Mouse (Mus musculus): ENCODE data around the gene Stab1. TPM values are rescaled to one million over a fixed set of nuclear protein-coding genes. Genes with fewer than 3 reads are reported as not detected.

Gene Stab1
- polyA plus RNA-seq, 1 experiment from 2014 or later: 13.0 TPM

DNA sequence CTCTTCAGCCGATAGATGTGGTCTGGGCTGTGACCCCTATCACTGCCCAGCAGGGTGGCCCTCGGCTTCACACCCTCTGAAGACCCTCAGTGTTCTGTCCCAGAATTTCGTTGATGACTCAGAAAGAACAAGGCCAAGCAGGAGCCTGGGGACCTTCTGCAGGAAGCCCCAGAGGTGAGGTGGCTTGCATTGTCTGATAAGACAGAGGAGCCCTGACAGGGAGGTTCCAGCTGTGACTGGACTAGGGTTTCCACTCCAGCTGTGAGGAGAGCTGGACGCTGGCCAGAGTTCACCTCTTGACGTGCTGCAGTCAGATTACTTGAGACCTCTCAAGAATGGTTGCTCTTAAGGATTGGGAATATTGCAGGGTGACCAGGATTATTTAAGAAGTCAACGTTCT is 36.4 kb downstream of the Stab1 start:
- no peaks in the 10 kb centered on the region for H3K9me3 ChIP-seq (ENCODE audit: control insufficient read depth, low read length)
- no peaks in the 10 kb centered on the region; the same call in 1 of the 2 replicates for H3K36me3 ChIP-seq (ENCODE audit: control insufficient read depth, insufficient read depth)
- H3K27ac ChIP-seq (ENCODE audit: low read length): no peak overlapping the region
- peak overlapping the region; percentile 68 for H3K4me3 ChIP-seq (replicated peaks; ENCODE audit: low read length)
- 6% methylated on average over 6 of the region's 6 CpGs for WGBS
- peaks cover 53% of the 10 kb centered on the region for H3K4me1 ChIP-seq (replicated peaks; ENCODE audit: control insufficient read depth, insufficient read depth, low read length)
- H3K9ac ChIP-seq (replicated peaks; ENCODE audit: low read depth, low read length): peak overlapping the region; percentile 77
- no peaks in the 10 kb centered on the region for H3K27me3 ChIP-seq (replicated peaks; ENCODE audit: control insufficient read depth, insufficient read depth, low read length)
- ATAC-seq: no peak
- H3K4me2 ChIP-seq (ENCODE audit: low read length): peak overlapping the region; percentile 56

- under 1% methylated on average over 43 of the region's 43 CpGs for WGBS
- H3K9me3 ChIP-seq (ENCODE audit: control insufficient read depth, low read length): no peaks in the 10 kb centered on the region
- no peaks in the 10 kb centered on the region; the same call in 1 of the 2 replicates for H3K36me3 ChIP-seq (ENCODE audit: control insufficient read depth, insufficient read depth)
- peak overlapping the region; percentile 49 for H3K27ac ChIP-seq (ENCODE audit: low read length)
- H3K4me3 ChIP-seq (replicated peaks; ENCODE audit: low read length): peak overlapping the region; percentile 68
- H3K4me2 ChIP-seq (ENCODE audit: low read length): peak overlapping the region; percentile 56
- no peak; the same call in 1 of the 2 replicates for ATAC-seq
- H3K9ac ChIP-seq (replicated peaks; ENCODE audit: low read depth, low read length): peak overlapping the region; percentile 77
- H3K27me3 ChIP-seq (replicated peaks; ENCODE audit: control insufficient read depth, insufficient read depth, low read length): no peaks in the 10 kb centered on the region
- H3K4me1 ChIP-seq (replicated peaks; ENCODE audit: control insufficient read depth, insufficient read depth, low read length): peaks cover 58% of the 10 kb centered on the region
These were observed 37.1 kb downstream of the Stab1 start for GRCm38 (mm10) chr14:31131272-31131821.

GRCm38 (mm10) chr14:31130236-31131220 is 37.9 kb downstream of the Stab1 start, which contains the start of gene Nt5dc2:
Gene Nt5dc2 (plus strand): TSS chr14:31131053.
- 3% methylated on average over 52 of the region's 63 CpGs for WGBS
- H3K4me1 ChIP-seq (replicated peaks; ENCODE audit: control insufficient read depth, insufficient read depth, low read length): peaks cover 61% of the 10 kb centered on the region

GRCm38 (mm10) chr14:31129326-31130235 is 38.9 kb downstream of the Stab1 start:
- Histone ChIP-seq H3K9ac (replicated peaks; ENCODE audit: low read depth, low read length) (peak overlapping the region; percentile 45), H3K4me3 (replicated peaks; ENCODE audit: low read length) (peak overlapping the region; percentile 90), H3K4me1 (replicated peaks; ENCODE audit: control insufficient read depth, insufficient read depth, low read length) (peaks cover 63% of the 10 kb centered on the region), H3K36me3 (ENCODE audit: control insufficient read depth, insufficient read depth) (no peaks in the 10 kb centered on the region), H3K27ac (ENCODE audit: low read length) (peak overlapping the region; percentile 49), H3K27me3 (replicated peaks; ENCODE audit: control insufficient read depth, insufficient read depth, low read length) (no peaks in the 10 kb centered on the region), H3K9me3 (ENCODE audit: control insufficient read depth, low read length) (no peaks in the 10 kb centered on the region), H3K4me2 (ENCODE audit: low read length) (peak overlapping the region; percentile 55)
- no peak for ATAC-seq
- 63% methylated on average over 15 of the region's 15 CpGs for WGBS

More at GRCm38 (mm10) chr14:31130236-31131220, 37.9 kb downstream of the Stab1 start, which contains the start of gene Nt5dc2:
- Histone ChIP-seq H3K4me2 (ENCODE audit: low read length) (peak within 1 kb of the TSS; percentile 56), H3K9ac (replicated peaks; ENCODE audit: low read depth, low read length) (peak within 1 kb of the TSS; percentile 77), H3K4me3 (replicated peaks; ENCODE audit: low read length) (peak within 1 kb of the TSS; percentile 68), H3K27ac (ENCODE audit: low read length) (peak within 1 kb of the TSS; percentile 49), H3K36me3 (ENCODE audit: control insufficient read depth, insufficient read depth) (no peaks in the 10 kb centered on the region), H3K9me3 (ENCODE audit: control insufficient read depth, low read length) (no peaks in the 10 kb centered on the region), H3K27me3 (replicated peaks; ENCODE audit: control insufficient read depth, insufficient read depth, low read length) (no peaks in the 10 kb centered on the region)
- peak; percentile 61 for ATAC-seq

- no peaks in the 10 kb centered on the region for H3K27me3 ChIP-seq (replicated peaks; ENCODE audit: control insufficient read depth, insufficient read depth, low read length)
- H3K4me3 ChIP-seq (replicated peaks; ENCODE audit: low read length): peak within 1 kb of the TSS; percentile 90
- peak within 1 kb of the TSS; percentile 81 for H3K27ac ChIP-seq (ENCODE audit: low read length)
- ATAC-seq: peak; percentile 97
- WGBS: 0% methylated on average over 33 of the region's 33 CpGs
- H3K9me3 ChIP-seq (ENCODE audit: control insufficient read depth, low read length): no peaks in the 10 kb centered on the region
- H3K9ac ChIP-seq (replicated peaks; ENCODE audit: low read depth, low read length): peak within 1 kb of the TSS; percentile 81
- peaks cover 55% of the 10 kb centered on the region for H3K4me1 ChIP-seq (replicated peaks; ENCODE audit: control insufficient read depth, insufficient read depth, low read length)
- H3K36me3 ChIP-seq (ENCODE audit: control insufficient read depth, insufficient read depth): no peaks in the 10 kb centered on the region
- peak within 1 kb of the TSS; percentile 98 for H3K4me2 ChIP-seq (ENCODE audit: low read length)
These were observed 39.6 kb downstream of the Stab1 start, which contains the start of gene Smim4 for GRCm38 (mm10) chr14:31128826-31129219. Gene Smim4 (minus strand): TSS chr14:31128956.

DNA sequence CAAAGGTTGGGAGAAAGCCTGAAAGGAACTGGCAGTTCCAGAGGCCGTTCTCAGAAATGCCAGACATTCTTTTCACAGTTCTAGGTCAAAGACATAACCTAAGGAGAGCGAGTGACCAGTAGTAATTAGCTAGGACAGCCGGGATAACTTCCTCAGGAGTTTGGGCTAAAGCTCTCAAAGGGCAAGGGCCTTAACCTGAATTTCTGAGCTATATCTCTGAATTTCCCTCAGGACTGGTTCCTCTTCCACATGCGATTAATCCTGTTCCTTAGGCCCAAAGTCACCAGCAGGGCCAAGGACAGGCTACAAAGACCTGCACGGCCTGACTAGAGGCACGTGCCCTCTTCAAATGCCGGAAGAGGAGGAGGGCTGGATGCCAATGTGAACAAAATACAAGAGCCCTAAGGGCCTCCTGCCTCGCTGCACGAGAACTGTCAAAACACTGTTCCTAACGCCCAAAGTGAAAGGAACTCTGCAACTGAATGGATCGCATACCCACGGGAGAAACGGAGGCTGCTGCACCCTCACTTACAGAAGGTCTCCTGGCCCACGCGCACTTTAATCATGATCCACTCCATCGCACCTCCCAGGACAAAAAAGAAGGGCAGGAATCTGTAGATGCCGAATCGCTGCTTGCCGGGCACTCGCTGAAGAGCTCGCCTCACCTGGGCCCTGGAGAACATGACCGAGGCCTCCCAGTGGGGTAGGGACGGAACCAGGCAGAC is 40.2 kb downstream of the Stab1 start:
- no peaks in the 10 kb centered on the region for H3K9me3 ChIP-seq (ENCODE audit: control insufficient read depth, low read length)
- ATAC-seq: peak; percentile 4; the same call in 1 of the 2 replicates
- peak overlapping the region; percentile 81 for H3K27ac ChIP-seq (ENCODE audit: low read length)
- H3K36me3 ChIP-seq (ENCODE audit: control insufficient read depth, insufficient read depth): no peaks in the 10 kb centered on the region
- H3K4me3 ChIP-seq (replicated peaks; ENCODE audit: low read length): peak overlapping the region; percentile 90
- H3K4me2 ChIP-seq (ENCODE audit: low read length): peak overlapping the region; percentile 98
- H3K4me1 ChIP-seq (replicated peaks; ENCODE audit: control insufficient read depth, insufficient read depth, low read length): peaks cover 50% of the 10 kb centered on the region
- peak overlapping the region; percentile 81 for H3K9ac ChIP-seq (replicated peaks; ENCODE audit: low read depth, low read length)
- H3K27me3 ChIP-seq (replicated peaks; ENCODE audit: control insufficient read depth, insufficient read depth, low read length): no peaks in the 10 kb centered on the region
- 1% methylated on average over 23 of the region's 23 CpGs for WGBS

DNA sequence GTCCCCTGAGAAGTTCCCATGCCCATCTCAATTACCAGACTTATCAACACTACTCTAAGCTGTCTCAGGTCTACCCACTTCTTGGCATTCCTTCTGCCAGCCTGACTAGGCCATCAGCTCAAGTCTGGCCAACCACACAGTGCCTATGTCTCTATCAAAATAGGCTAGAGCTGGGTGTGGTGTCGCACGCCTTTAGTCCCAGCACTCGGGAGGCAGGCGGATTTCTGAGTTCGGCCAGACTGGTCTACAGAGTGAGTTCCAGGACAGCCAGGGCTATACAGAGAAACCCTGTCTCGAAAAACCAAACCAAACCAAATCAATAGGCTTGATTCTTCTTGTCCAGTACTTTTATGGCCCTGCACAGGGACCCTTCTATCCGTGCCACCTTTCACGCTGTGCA is 41.6 kb downstream of the Stab1 start:
- WGBS: 93% methylated on average over 8 of the region's 8 CpGs
- Histone ChIP-seq H3K27me3 (replicated peaks; ENCODE audit: control insufficient read depth, insufficient read depth, low read length) (no peaks in the 10 kb centered on the region), H3K4me3 (replicated peaks; ENCODE audit: low read length) (no peak overlapping the region), H3K4me1 (replicated peaks; ENCODE audit: control insufficient read depth, insufficient read depth, low read length) (peaks cover 35% of the 10 kb centered on the region), H3K27ac (ENCODE audit: low read length) (no peak overlapping the region), H3K36me3 (ENCODE audit: control insufficient read depth, insufficient read depth) (no peaks in the 10 kb centered on the region; the same call in 1 of the 2 replicates), H3K9me3 (ENCODE audit: control insufficient read depth, low read length) (no peaks in the 10 kb centered on the region), H3K4me2 (ENCODE audit: low read length) (no peak overlapping the region), H3K9ac (replicated peaks; ENCODE audit: low read depth, low read length) (no peak overlapping the region)
- no peak for ATAC-seq
